Mouse (Mus musculus) heart, adult 2 months (tissue): Measurements from ENCODE around the gene Wnt1. TPM values are rescaled to one million over a fixed set of nuclear protein-coding genes. Genes with fewer than 3 reads are reported as not detected.

Experiments used
- DNase-seq, 2 experiments: peaks; one replicate each; pipeline ENCODE4 v3.0.0; 2021
- H3K27ac ChIP-seq: fragments of 200-600 bp; 2 replicates; pipeline ENCODE4 v1.8.1; 2022
- H3K27me3 ChIP-seq: fragments of 200-500 bp; 2 replicates; pipeline ENCODE4 v1.6.1; 2012; ENCODE audit warnings: mild to moderate bottlenecking, low read length, inconsistent platforms, mixed read lengths; ENCODE audit not compliant: control insufficient read depth, insufficient read depth
- H3K36me3 ChIP-seq: fragments of 200-500 bp; 2 replicates; pipeline ENCODE4 v1.6.1; 2012; ENCODE audit warnings: low read length, inconsistent platforms; ENCODE audit not compliant: control insufficient read depth, insufficient read depth
- H3K4me1 ChIP-seq: fragments of 200-500 bp; 2 replicates; pipeline ENCODE4 v1.6.1; 2011; ENCODE audit warnings: low read length; ENCODE audit not compliant: control insufficient read depth, insufficient read depth
- H3K4me3 ChIP-seq: fragments of 200-600 bp; 2 replicates; pipeline ENCODE4 v1.8.1; 2022
- H3K79me2 ChIP-seq: fragments of 200-500 bp; replicated peaks from 2 replicates; pipeline ENCODE4 v1.6.1; 2012; ENCODE audit warnings: mild to moderate bottlenecking, inconsistent platforms, low read length, moderate library complexity, mixed read lengths; ENCODE audit not compliant: control insufficient read depth, insufficient read depth
- H3K9ac ChIP-seq: fragments of 200-500 bp; 2 replicates; pipeline ENCODE4 v1.6.1; 2012; ENCODE audit warnings: low read depth, mild to moderate bottlenecking, control low read depth, inconsistent platforms, low read length, mixed read lengths
- CTCF ChIP-seq: fragments of 200-600 bp; IDR thresholded peaks from 2 replicates; pipeline ENCODE4 v1.8.1; 2022; ENCODE audit warnings: antibody characterized with exemption, mild to moderate bottlenecking, moderate library complexity
- EP300 ChIP-seq: fragments of 200-500 bp; IDR thresholded peaks from 2 replicates; pipeline ENCODE4 v1.6.1; 2011; ENCODE audit warnings: low read depth, low read length, control low read depth; ENCODE audit not compliant: insufficient read depth
- POLR2A ChIP-seq: fragments of 200-500 bp; IDR thresholded peaks from 2 replicates; pipeline ENCODE4 v1.6.1; 2011; ENCODE audit warnings: mild to moderate bottlenecking, low read depth, low read length, control low read depth; ENCODE audit not compliant: insufficient read depth
- WGBS: fragments of 180-500 bp; shearing (Covaris S2); methylation state at CpG from one replicate; pipeline ENCODE4 v1.1.7; 2018; 5-methylcytosine and 5-hydroxymethylcytosine counted together
- intact Hi-C: fragments of 180-260 bp; cut with DNase I; formaldehyde crosslinking; loops from one replicate; pipeline ENCODE4 v1.15.1; 2025
- polyA plus RNA-seq: library from polyadenylated mRNA; depleted of rRNA; stranded (reverse); fragments of >200 nt; gene quantifications from 2 replicates; pipeline ENCODE4 v1.2.3, GENCODE M21; 2012
- total RNA-seq, 2 experiments: library from RNA; stranded (reverse); gene quantifications; 2 replicates each; pipeline ENCODE4 v1.2.3; 2021

The Wnt1 gene
- total and polyA plus RNA-seq, 3 experiments = not detected

DNA sequence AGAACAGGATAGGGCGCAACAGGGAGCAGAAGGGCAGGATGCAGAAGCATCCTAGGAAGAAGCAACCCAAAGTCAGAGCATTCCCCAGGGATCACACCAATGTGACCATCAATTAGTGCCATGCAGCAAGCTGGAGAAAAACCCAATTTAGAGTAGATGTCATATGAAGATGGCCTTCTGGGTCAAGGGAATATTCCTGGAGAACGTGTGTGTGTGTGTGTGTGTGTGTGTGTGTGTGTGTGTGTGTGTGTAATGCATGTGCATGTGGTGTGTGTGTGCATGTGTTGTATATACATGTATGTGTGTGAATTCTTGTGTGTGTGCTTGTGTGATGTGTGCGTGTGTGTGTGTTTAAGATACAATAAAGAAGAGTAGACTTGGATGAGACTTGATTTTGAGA lies 9.2 kb downstream of the Wnt1 start:
- Histone ChIP-seq H3K27me3 (peaks cover 3% of the 10 kb centered on the region), H3K9ac (no peak overlapping the region), H3K27ac (no peak overlapping the region), H3K4me1 (no peaks in the 10 kb centered on the region), H3K79me2 (no peaks in the 10 kb centered on the region), H3K36me3 (no peaks in the 10 kb centered on the region), H3K4me3 (no peak overlapping the region)
- intact Hi-C loops = loop anchor here (5.0 kb wide), 1 partner anchor 87 kb away; no protein-coding TSS in a partner anchor
- no peak for DNase-seq
- WGBS = 63% methylated on average over 3 of the region's 3 CpGs
- TF ChIP-seq POLR2A (no peak), CTCF (no peak), EP300 (no peak)

DNA sequence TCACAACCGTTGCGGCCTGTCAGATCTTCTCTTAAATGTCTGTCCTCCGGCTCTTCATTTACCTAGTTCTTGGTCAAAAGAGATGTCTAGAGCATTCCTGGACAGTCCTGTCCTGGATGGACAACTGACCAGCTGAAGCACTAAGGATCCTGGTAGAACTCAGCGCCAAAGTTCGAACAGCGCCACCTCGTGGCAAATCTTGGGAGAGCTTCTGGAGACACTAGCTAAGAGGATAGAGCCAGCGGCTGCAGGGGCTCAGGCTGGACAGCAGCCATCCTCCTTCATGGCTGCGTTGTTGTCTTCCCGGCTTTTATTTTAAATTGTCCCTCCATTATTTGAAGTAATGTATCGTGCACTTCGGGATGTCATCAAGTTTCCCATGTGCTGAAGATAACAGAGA lies 9.7 kb downstream of the Wnt1 start:
- no peak for TF ChIP-seq EP300
- no peak for TF ChIP-seq POLR2A
- peak; percentile 93 for TF ChIP-seq CTCF
- peaks cover 2% of the 10 kb centered on the region; the same call in 1 of the 2 replicates for H3K4me1 ChIP-seq
- H3K27me3 ChIP-seq = peaks cover 3% of the 10 kb centered on the region
- intact Hi-C loops = loop anchor here (5.0 kb wide), 1 partner anchor 87 kb away; no protein-coding TSS in a partner anchor
- H3K4me3 ChIP-seq = no peak overlapping the region
- H3K9ac ChIP-seq = no peak overlapping the region
- no peaks in the 10 kb centered on the region for H3K36me3 ChIP-seq
- no peak overlapping the region for H3K27ac ChIP-seq
- H3K79me2 ChIP-seq = no peaks in the 10 kb centered on the region
- WGBS = 13% methylated on average over 12 of the region's 12 CpGs
- peak; percentile 62 to 85 for DNase-seq

DNA sequence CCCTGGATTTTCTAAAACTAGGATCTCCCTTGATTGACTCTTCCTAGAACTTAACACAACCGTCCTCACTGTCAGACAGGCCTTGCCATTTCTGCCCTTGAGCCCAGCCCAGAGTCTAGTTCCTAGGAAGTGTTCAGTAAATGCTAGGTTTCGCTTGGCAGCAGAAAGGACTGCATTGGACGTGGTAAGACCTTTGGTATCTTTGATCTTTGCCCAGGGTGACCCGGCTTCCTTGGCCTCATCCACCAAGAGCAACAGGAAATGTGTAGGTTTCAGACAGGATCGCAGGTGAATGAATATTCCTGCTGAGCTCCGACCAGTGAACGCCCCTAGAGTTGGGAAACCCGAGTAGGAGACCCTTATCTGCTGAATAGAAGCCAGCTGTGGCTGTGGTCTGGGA lies 13.3 kb downstream of the Wnt1 start:
- H3K4me3 ChIP-seq = no peak overlapping the region
- TF ChIP-seq EP300 (no peak), POLR2A (no peak), CTCF (no peak)
- no peak overlapping the region for H3K9ac ChIP-seq
- H3K79me2 ChIP-seq = no peaks in the 10 kb centered on the region
- H3K27me3 ChIP-seq = peaks cover 5% of the 10 kb centered on the region
- WGBS = 38% methylated on average over 8 of the region's 8 CpGs
- H3K36me3 ChIP-seq = no peaks in the 10 kb centered on the region
- H3K27ac ChIP-seq = no peak overlapping the region
- peaks cover 3% of the 10 kb centered on the region; the same call in 1 of the 2 replicates for H3K4me1 ChIP-seq
- intact Hi-C loops = loop anchor here (5.0 kb wide), 1 partner anchor 101 kb away; no protein-coding TSS in a partner anchor
- no peak for DNase-seq

DNA sequence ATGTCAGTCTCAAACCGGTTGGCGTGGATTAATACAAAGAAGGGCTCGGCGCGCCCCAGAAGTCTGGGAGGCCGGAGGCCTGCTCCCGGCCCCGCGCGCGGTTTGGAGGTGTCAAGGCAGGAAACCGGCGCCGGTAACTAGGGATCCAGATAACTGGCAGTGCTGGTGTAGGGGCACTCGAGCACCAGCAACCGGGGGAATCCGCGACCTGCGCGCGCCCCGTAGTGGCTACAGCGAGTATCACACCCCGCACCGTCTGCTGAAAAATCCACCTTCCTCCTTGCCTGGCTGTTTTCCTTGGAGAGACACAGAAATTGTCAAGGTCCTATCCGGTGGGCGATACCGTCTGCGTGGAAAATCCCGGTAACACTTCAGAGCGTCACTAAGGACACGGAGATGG lies 14.4 kb downstream of the Wnt1 start:
- Histone ChIP-seq H3K79me2 (no peaks in the 10 kb centered on the region), H3K4me3 (no peak overlapping the region), H3K4me1 (peaks cover 3% of the 10 kb centered on the region; the same call in 1 of the 2 replicates), H3K27me3 (peaks cover 5% of the 10 kb centered on the region), H3K9ac (no peak overlapping the region), H3K36me3 (no peaks in the 10 kb centered on the region), H3K27ac (no peak overlapping the region)
- no peak for TF ChIP-seq POLR2A
- peak; percentile 98 for TF ChIP-seq CTCF
- DNase-seq = peak; percentile 79 to 90
- intact Hi-C loops = loop anchor here (5.0 kb wide), 1 partner anchor 102 kb away; no protein-coding TSS in a partner anchor
- 2% methylated on average over 32 of the region's 32 CpGs for WGBS

DNA sequence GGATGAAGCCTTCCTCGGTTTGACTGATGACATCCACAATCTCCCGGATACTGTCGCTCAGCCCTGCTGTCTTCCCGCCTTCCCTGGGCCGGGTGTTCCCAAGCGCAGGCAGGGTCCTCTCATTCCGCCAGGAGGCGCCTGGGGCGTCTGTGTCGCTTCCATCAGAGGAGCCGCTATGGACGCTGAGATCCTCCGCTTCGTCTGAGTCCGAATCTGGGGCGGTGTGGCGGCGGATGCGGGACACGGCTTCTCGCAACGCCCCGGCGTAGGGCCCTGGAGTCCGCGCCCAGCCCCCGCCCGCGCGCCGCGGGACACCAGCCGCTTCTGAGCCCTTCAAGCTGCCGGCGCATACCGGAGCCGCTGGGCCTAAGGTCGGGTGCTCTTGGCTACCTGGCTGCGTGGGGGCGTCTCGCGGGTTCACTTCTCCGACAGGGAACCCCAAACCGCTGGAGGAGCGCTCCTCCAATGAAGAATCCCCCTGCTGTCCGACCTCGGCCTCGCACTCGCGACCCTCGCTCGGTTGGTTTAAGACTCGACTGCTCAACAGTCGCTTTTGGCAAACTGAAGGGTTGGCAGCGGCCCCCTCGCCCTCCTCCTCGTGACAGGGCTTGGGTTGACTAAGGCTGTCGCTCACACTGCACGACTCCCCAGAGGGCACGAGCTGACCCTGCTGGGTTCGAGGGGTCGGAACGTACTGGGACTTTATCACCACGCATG lies 15.8 kb downstream of the Wnt1 start:
- peak; percentile 73 to 80 for DNase-seq
- whole genome bisulfite sequencing = 5% methylated on average over 63 of the region's 64 CpGs
- intact Hi-C loops = no loop called here
- H3K27me3 ChIP-seq = peaks cover 5% of the 10 kb centered on the region
- no peaks in the 10 kb centered on the region for H3K36me3 ChIP-seq
- peak overlapping the region; percentile 57 for H3K9ac ChIP-seq
- no peak overlapping the region for H3K27ac ChIP-seq
- H3K4me3 ChIP-seq = peak overlapping the region; percentile 36
- TF ChIP-seq CTCF (peak; percentile 84), EP300 (no peak), POLR2A (no peak)
- no peaks in the 10 kb centered on the region for H3K79me2 ChIP-seq
- H3K4me1 ChIP-seq = peaks cover 3% of the 10 kb centered on the region; the same call in 1 of the 2 replicates

DNA sequence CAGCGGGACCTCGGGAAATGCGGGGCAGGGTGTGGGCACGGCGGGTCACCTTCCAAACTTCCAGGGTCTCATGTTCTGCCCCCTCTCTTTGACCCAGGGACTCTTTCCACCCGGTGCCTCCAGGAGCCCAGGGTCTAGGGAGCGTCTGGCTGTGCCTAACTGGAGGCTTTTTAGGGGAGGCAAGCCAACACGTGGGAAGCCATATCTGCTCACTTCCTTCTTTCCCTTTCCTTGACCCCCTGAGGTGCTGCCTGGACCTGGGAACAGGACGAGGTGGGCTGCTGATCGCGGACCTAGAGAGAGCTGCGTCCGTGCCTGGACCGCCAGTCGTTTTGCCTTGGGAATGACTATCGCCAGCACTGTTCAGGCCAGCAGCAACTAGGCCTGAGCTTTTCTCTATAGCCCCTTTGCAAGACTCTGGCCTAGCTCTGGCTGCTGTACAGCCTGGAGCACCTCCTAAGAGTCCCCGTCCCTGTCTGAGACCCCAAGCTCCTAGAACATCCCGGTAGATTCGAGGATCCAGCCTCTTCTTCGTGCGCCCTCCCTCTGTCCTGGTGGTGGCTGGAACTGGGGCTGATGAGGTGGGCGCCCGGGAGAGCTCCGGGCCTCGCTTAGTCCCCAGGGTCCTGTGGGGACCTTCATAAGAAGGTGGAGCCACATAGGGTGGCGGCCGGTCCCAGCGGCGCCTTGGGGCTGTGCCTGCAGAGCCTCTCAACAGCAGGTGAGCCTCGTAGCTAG lies 16.6 kb downstream of the Wnt1 start:
- intact Hi-C loops = no loop called here
- TF ChIP-seq POLR2A = no peak
- TF ChIP-seq CTCF = no peak
- no peak for TF ChIP-seq EP300
- H3K27me3 ChIP-seq = peaks cover 2% of the 10 kb centered on the region; the same call in 1 of the 2 replicates
- H3K4me1 ChIP-seq = peaks cover 3% of the 10 kb centered on the region; the same call in 1 of the 2 replicates
- no peaks in the 10 kb centered on the region for H3K36me3 ChIP-seq
- no peak for DNase-seq
- H3K4me3 ChIP-seq = no peak overlapping the region
- H3K79me2 ChIP-seq = no peaks in the 10 kb centered on the region
- no peak overlapping the region for H3K9ac ChIP-seq
- H3K27ac ChIP-seq = no peak overlapping the region
- WGBS = 45% methylated on average over 30 of the region's 30 CpGs
